Mouse (Mus musculus) spleen, adult 2 months (tissue): ENCODE data around the gene Igf2r. TPM values are rescaled to one million over a fixed set of nuclear protein-coding genes. Genes with fewer than 3 reads are reported as not detected.

Source experiments
- DNase-seq, 2 experiments: peaks; one replicate each; pipeline versions ENCODE4 v3.0.0 to v3.0.0-alpha.2; 2012 to 2021; ENCODE audit warnings: low spot score in 2 of 2, low read depth in 1 of 2
- H3K27ac ChIP-seq: fragments of 200-500 bp; 2 replicates; pipeline ENCODE4 v1.5.1; 2012; ENCODE audit warnings: low read length, inconsistent platforms; ENCODE audit not compliant: insufficient read depth
- H3K27me3 ChIP-seq: fragments of 200-500 bp; 2 replicates; pipeline ENCODE4 v1.6.1; 2012; ENCODE audit warnings: mild to moderate bottlenecking, moderate library complexity, low read length, inconsistent platforms; ENCODE audit not compliant: control insufficient read depth, insufficient read depth
- H3K36me3 ChIP-seq: fragments of 200-500 bp; 2 replicates; pipeline ENCODE4 v1.6.1; 2012; ENCODE audit warnings: mild to moderate bottlenecking, low read length, inconsistent platforms; ENCODE audit not compliant: control insufficient read depth, insufficient read depth
- H3K4me1 ChIP-seq: fragments of 200-500 bp; 2 replicates; pipeline ENCODE4 v1.6.1; 2011; ENCODE audit warnings: inconsistent platforms; ENCODE audit not compliant: control insufficient read depth, insufficient read depth, insufficient read length
- H3K4me3 ChIP-seq: fragments of 200-500 bp; 2 replicates; pipeline ENCODE4 v1.5.1; 2011; ENCODE audit warnings: mild to moderate bottlenecking, inconsistent platforms; ENCODE audit not compliant: insufficient read depth, insufficient read length; ENCODE audit errors: extremely low read depth
- CTCF ChIP-seq: fragments of 200-500 bp; IDR thresholded peaks from 2 replicates; pipeline ENCODE4 v1.5.1; 2011; ENCODE audit warnings: mild to moderate bottlenecking, inconsistent platforms; ENCODE audit not compliant: insufficient read depth, insufficient read length, insufficient replicate concordance; ENCODE audit errors: extremely low read depth
- POLR2A ChIP-seq: fragments of 200-500 bp; IDR thresholded peaks from 2 replicates; pipeline ENCODE4 v1.6.1; 2011; ENCODE audit warnings: low read depth, low read length, inconsistent platforms
- WGBS: fragments of 180-500 bp; shearing (Covaris S2); methylation state at CpG from one replicate; pipeline ENCODE4 v1.1.7; 2018; 5-methylcytosine and 5-hydroxymethylcytosine counted together
- polyA plus RNA-seq: library from polyadenylated mRNA; depleted of rRNA; stranded (reverse); fragments of >200 nt; gene quantifications from 2 replicates; pipeline ENCODE4 v1.2.3, GENCODE M21; 2012

Igf2r gene
- polyA plus RNA-seq, 1 experiment: 7.2 TPM

- Histone ChIP-seq H3K4me1 (peaks cover 1% of the 10 kb centered on the region; the same call in 1 of the 2 replicates), H3K4me3 (no peak overlapping the region), H3K27ac (no peak overlapping the region), H3K36me3 (0 out of 2 replicates have a peak, but pooled peaks cover 1% of the 10 kb centered on the region), H3K27me3 (no peaks in the 10 kb centered on the region)
- DNase-seq: no peak
- TF ChIP-seq POLR2A: no peak
- no peak for TF ChIP-seq CTCF
- WGBS: 90% methylated on average over 2 of the region's 2 CpGs
Measured at GRCm38 (mm10) chr17:12740317-12740716, 29.1 kb downstream of the Igf2r start.

- no peaks in the 10 kb centered on the region for H3K27me3 ChIP-seq
- TF ChIP-seq CTCF (no peak), POLR2A (no peak)
- no peak for DNase-seq
- H3K4me3 ChIP-seq: no peak overlapping the region
- H3K4me1 ChIP-seq: no peaks in the 10 kb centered on the region
- 80% methylated on average over 4 of the region's 4 CpGs for WGBS
- no peak overlapping the region for H3K27ac ChIP-seq
- H3K36me3 ChIP-seq: 0 out of 2 replicates have a peak, but pooled peaks cover 1% of the 10 kb centered on the region
Measured at GRCm38 (mm10) chr17:12739516-12739915, 29.9 kb downstream of the Igf2r start.

DNA sequence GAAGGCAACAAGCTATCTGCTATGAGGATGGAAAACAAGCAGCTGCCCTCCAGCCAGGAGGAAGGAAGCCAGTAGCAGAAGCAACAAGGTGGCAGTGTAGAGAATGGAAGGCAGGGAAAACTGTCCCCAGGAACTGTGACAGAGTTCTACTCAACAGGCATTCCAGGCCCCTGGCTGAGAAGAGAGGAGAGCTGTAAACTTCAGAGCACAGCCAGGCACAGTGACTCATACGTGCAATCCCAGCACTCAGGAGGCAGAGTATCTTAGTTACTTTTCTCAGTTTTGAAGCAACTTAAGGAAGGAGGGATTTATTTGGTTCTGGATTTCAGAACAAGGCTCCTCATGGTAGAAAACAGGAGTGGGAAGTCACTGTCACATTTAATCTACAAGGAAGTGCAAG lies 31.5 kb downstream of the Igf2r start:
- Histone ChIP-seq H3K4me1 (no peaks in the 10 kb centered on the region), H3K27me3 (no peaks in the 10 kb centered on the region), H3K27ac (no peak overlapping the region), H3K36me3 (0 out of 2 replicates have a peak, but pooled peaks cover 1% of the 10 kb centered on the region), H3K4me3 (no peak overlapping the region)
- 94% methylated on average over 1 of the region's 1 CpGs for WGBS
- no peak for TF ChIP-seq CTCF
- no peak for TF ChIP-seq POLR2A
- no peak for DNase-seq

DNA sequence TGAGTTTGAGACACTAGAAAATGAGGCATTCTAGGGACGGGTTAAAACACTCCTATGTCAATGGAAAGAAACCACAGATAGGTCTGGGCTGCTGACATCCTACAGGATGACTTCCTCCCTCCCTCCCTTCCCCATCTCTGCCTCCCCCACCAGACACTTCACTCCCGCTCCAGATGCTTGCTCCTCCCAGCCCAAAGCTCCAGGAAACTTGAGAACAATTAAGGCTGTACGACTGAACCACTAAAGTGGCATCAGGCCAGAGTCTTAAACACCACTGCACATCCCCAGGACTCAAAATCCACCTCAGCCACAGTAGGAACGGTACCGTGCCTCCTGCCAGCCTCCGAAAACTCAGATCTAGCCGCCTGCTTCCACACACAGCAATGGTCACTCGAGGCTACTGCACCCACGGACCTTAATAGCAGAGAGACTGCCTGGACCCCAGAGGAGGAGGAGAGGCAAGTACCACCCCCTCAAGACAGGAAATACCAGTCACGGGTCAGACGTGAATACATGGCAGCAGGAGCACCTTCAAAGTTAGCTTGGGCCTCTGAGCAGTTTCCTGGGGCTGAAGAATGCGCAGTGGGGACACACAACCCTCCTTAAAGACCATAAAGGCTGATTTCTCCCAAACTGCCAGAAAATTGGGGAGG lies 35.1 kb downstream of the Igf2r start:
- no peak overlapping the region for H3K27ac ChIP-seq
- no peak for TF ChIP-seq POLR2A
- TF ChIP-seq CTCF: no peak
- no peak for DNase-seq

DNA sequence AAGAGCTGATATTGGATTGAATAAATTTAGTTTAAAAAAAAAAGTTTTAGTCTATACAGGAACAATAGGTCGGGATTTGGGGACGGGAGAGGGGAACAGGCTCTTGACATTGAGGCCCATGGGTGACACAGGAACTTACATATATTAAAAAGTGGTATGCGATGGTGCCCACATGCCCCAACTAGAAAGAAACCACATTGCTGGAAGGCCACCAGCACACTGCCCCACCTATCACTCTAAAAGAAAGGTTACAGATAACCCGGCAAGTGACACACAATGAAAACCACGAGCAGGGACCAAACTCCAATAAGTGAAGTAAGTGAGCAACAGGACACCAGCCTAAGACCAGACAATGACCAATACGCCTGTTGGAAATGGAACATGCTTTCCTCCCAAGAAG lies 36.3 kb downstream of the Igf2r start:
- no peaks in the 10 kb centered on the region for H3K36me3 ChIP-seq
- no peaks in the 10 kb centered on the region for H3K4me1 ChIP-seq
- H3K4me3 ChIP-seq: no peak overlapping the region
- TF ChIP-seq POLR2A: no peak
- no peak for TF ChIP-seq CTCF
- no peaks in the 10 kb centered on the region for H3K27me3 ChIP-seq
- H3K27ac ChIP-seq: no peak overlapping the region
- no peak for DNase-seq
- 43% methylated on average over 6 of the region's 6 CpGs for WGBS

More for the DNA sequence above, 35.1 kb downstream of the Igf2r start:
- no peak overlapping the region for H3K4me3 ChIP-seq
- H3K36me3 ChIP-seq: 0 out of 2 replicates have a peak, but pooled peaks cover 1% of the 10 kb centered on the region
- no peaks in the 10 kb centered on the region for H3K4me1 ChIP-seq
- H3K27me3 ChIP-seq: no peaks in the 10 kb centered on the region
- WGBS: 53% methylated on average over 12 of the region's 12 CpGs

DNA sequence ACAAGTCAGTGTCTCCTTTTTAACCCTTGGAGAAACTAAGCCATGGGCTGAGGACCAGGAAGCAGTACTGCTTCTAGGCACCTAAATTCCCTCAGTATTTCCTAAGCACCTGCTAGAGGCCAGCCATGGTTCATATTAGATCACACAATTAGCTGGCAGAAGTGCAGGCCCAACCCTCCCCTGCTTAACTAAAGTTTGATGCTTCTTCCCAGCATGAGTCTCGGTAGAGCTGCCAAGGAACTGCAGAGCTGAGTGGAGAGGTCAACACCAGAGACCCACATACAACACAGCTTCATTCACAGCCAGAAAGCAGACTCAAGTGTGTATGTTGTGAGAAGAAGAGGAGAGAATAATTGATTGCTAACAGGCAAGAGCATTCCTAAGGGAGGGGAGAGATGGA lies 40.9 kb downstream of the Igf2r start:
- no peaks in the 10 kb centered on the region for H3K4me1 ChIP-seq
- H3K27me3 ChIP-seq: no peaks in the 10 kb centered on the region
- no peak for DNase-seq
- no peak for TF ChIP-seq CTCF
- no peak for TF ChIP-seq POLR2A
- H3K27ac ChIP-seq: no peak overlapping the region
- WGBS: 85% methylated on average over 1 of the region's 1 CpGs
- H3K4me3 ChIP-seq: no peak overlapping the region
- H3K36me3 ChIP-seq: no peaks in the 10 kb centered on the region

GRCm38 (mm10) chr17:12727748-12728147 lies 41.7 kb downstream of the Igf2r start:
- Histone ChIP-seq H3K27me3 (no peaks in the 10 kb centered on the region), H3K4me1 (no peaks in the 10 kb centered on the region), H3K27ac (no peak overlapping the region), H3K36me3 (no peaks in the 10 kb centered on the region), H3K4me3 (no peak overlapping the region)
- no peak for DNase-seq
- no peak for TF ChIP-seq CTCF
- no peak for TF ChIP-seq POLR2A
- 73% methylated on average over 3 of the region's 3 CpGs for WGBS
